Mouse (Mus musculus): Measurements from ENCODE around the gene Sfxn4.

GRCm38 (mm10) chr19:60797415-60797814 lies 63.9 kb downstream of the Sfxn4 start:
- TF ChIP-seq POLR2A (IDR thresholded peaks at IDR 0.05; ENCODE audit: low read depth, low read length) (no peak), CTCF (IDR thresholded peaks at IDR 0.05; ENCODE audit: extremely low read depth, insufficient read length, insufficient replicate concordance, low read depth, low read length) (no peak)

All from small intestine, adult 2 months (tissue).